Mouse (Mus musculus) ES-E14 (cell line): ENCODE measurements around the gene Eif4g3. TPM values are rescaled to one million over a fixed set of nuclear protein-coding genes. Genes with fewer than 3 reads are reported as not detected.

ENCODE experiments used
- DNase-seq: peaks from one replicate; pipeline ENCODE4 v3.0.0-alpha.2; 2013; ENCODE audit warnings: low read depth, low spot score
- H3K27ac ChIP-seq: 2 replicates; pipeline ENCODE4 v1.5.1; 2012; ENCODE audit warnings: low read depth, mild to moderate bottlenecking, low read length, moderate library complexity, mixed read lengths; ENCODE audit not compliant: poor library complexity, insufficient read depth, severe bottlenecking
- H3K36me3 ChIP-seq: 2 replicates; pipeline ENCODE4 v1.6.1; 2012; ENCODE audit warnings: mild to moderate bottlenecking, low read length, moderate library complexity, mixed read lengths; ENCODE audit not compliant: control insufficient read depth, poor library complexity, insufficient read depth, severe bottlenecking
- H3K4me1 ChIP-seq, 2 experiments: fragments of 150-350 bp in 1 of 2; sonication (generic) in 1 of 2; 2 replicates each; pipeline ENCODE4 v1.6.1; 2012; ENCODE audit warnings: low read length in 2 of 2, mild to moderate bottlenecking in 1 of 2, mixed read lengths in 1 of 2; ENCODE audit not compliant: control insufficient read depth in 2 of 2, insufficient read depth in 2 of 2, poor library complexity in 1 of 2
- H3K4me3 ChIP-seq, 2 experiments: fragments of 150-350 bp in 1 of 2; sonication (generic) in 1 of 2; 2 replicates each; pipeline ENCODE4 v1.5.1; 2012; ENCODE audit warnings: low read length in 2 of 2, low read depth in 1 of 2, mild to moderate bottlenecking in 1 of 2, mixed read lengths in 1 of 2; ENCODE audit not compliant: insufficient read depth in 1 of 2, poor library complexity in 1 of 2, severe bottlenecking in 1 of 2
- H3K9ac ChIP-seq: 2 replicates; pipeline ENCODE4 v1.6.1; 2012; ENCODE audit warnings: low read depth, mild to moderate bottlenecking, low read length, mixed read lengths; ENCODE audit not compliant: poor library complexity, insufficient read depth, severe bottlenecking
- H3K9me3 ChIP-seq: fragments of 150-350 bp; sonication (generic); 2 replicates; pipeline ENCODE4 v1.6.1; 2012; ENCODE audit warnings: low read depth, mild to moderate bottlenecking, low read length; ENCODE audit not compliant: control insufficient read depth, insufficient read depth
- CHD2 ChIP-seq: IDR thresholded peaks from 2 replicates; pipeline ENCODE4 v1.6.1; 2014; ENCODE audit warnings: mild to moderate bottlenecking, low read depth, low read length, inconsistent platforms
- HCFC1 ChIP-seq: IDR thresholded peaks from 2 replicates; pipeline ENCODE4 v1.6.1; 2012; ENCODE audit warnings: low read length, inconsistent platforms, borderline replicate concordance; ENCODE audit not compliant: insufficient read depth
- MAFK ChIP-seq: IDR thresholded peaks from 2 replicates; pipeline ENCODE4 v1.6.1; 2014; ENCODE audit warnings: mild to moderate bottlenecking, low read depth, low read length, inconsistent platforms; ENCODE audit not compliant: insufficient read depth
- ZC3H11A ChIP-seq: IDR thresholded peaks from 2 replicates; pipeline ENCODE4 v1.6.1; 2012; ENCODE audit warnings: low read depth, mild to moderate bottlenecking, inconsistent platforms, low read length, borderline replicate concordance
- ZNF384 ChIP-seq: IDR thresholded peaks from 2 replicates; pipeline ENCODE4 v1.6.1; 2012; ENCODE audit warnings: low read depth, low read length, inconsistent platforms
- in situ Hi-C, 2 experiments: fragments of 600-800 bp; cut with MboI; formaldehyde crosslinking; loops; one replicate each; pipeline ENCODE4 v1.15.1; 2025; ENCODE audit warnings: low sequenced_read_pairs in 2 of 2, inconsistent platforms in 1 of 2; ENCODE audit not compliant: unreplicated experiment in 2 of 2
- total RNA-seq: library from RNA; depleted of rRNA; stranded (reverse); fragments of 300-350 nt; gene quantifications from 2 replicates; pipeline ENCODE4 v1.2.3, GENCODE M21; 2012

The Eif4g3 gene
- total RNA-seq, 1 experiment: 18.7 TPM

DNA sequence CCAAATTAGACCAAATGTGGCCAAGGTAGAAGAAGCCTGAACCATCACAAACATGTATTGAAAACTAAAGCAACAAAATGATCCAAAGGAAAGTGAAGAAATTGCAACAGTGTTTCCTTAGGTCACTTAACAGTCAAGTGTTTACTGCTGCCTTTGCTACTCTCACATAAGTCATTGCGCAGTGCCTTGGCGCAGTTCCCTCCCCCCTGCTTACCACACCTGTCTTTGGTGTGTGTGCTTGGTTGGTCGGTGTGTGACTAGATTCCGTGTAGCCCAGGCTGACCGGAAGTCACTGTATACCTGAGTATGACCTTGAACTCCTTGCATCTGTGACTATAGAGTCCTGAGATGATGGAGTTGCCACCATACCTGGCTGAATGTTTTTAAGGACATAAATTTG, 186.6 kb downstream of the Eif4g3 start:
- in situ Hi-C loops: no loop called here
- no peak for TF ChIP-seq ZC3H11A
- no peak for TF ChIP-seq MAFK
- TF ChIP-seq CHD2: no peak
- no peak for TF ChIP-seq ZNF384
- no peak for TF ChIP-seq HCFC1
- Histone ChIP-seq H3K36me3 (peaks cover 11% of the 10 kb centered on the region; the same call in 1 of the 2 replicates), H3K4me1 (no peaks in the 10 kb centered on the region), H3K9me3 (no peaks in the 10 kb centered on the region), H3K4me3 (no peak overlapping the region), H3K9ac (no peak overlapping the region), H3K27ac (no peak overlapping the region)
- no peak for DNase-seq

DNA sequence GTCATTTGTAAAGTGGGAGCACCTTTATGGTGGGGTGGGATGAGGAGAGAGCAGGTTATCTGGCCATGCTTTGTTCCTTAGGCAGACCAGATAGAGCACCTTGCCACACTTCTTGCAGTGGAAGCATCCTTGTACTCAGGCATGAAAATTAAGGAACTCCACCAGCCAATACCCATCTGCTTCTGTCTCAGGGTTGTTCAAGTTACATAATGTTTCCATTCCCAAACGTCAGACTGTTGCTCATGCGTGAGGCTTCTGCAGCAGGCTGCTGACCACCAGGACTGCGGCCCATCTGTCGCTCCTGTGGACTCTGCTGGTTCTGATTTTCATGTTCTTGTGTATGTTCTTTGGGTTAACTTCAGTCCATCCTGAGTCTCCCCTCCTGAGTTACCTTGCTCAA, 187.9 kb downstream of the Eif4g3 start:
- in situ Hi-C loops: no loop called here
- Histone ChIP-seq H3K27ac (no peak overlapping the region), H3K9me3 (no peaks in the 10 kb centered on the region), H3K4me1 (no peaks in the 10 kb centered on the region), H3K36me3 (peaks cover 12% of the 10 kb centered on the region; the same call in 1 of the 2 replicates), H3K4me3 (no peak overlapping the region), H3K9ac (no peak overlapping the region)
- no peak for DNase-seq
- TF ChIP-seq ZC3H11A (no peak), ZNF384 (no peak), HCFC1 (no peak), MAFK (no peak), CHD2 (no peak)

DNA sequence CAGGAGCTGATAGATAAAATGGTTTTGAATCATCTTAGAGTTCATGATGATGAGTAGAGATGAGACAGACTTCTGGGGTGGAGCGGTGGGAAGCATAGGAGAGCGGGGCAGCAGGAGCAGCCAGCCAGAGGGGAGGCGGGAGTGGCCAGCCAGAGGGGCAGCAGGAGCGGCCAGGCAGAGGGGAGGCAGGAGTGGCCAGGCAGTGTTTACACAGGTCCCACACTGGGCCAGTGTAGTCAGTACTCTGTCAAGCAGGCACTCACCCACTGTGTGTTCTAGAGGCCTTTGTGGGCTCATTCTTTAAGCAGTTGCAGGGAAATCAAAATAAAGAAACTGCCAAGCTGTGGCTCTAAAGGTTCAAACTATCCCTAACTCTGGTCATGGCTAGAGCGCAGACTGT, 191.2 kb downstream of the Eif4g3 start:
- Histone ChIP-seq H3K4me3 (no peak overlapping the region), H3K9ac (no peak overlapping the region), H3K36me3 (peaks cover 15% of the 10 kb centered on the region; the same call in 1 of the 2 replicates), H3K9me3 (no peaks in the 10 kb centered on the region), H3K27ac (no peak overlapping the region), H3K4me1 (no peaks in the 10 kb centered on the region)
- no peak for DNase-seq
- no peak for TF ChIP-seq CHD2
- TF ChIP-seq HCFC1: no peak
- no peak for TF ChIP-seq ZC3H11A
- no peak for TF ChIP-seq ZNF384
- no peak for TF ChIP-seq MAFK
- in situ Hi-C loops: no loop called here

DNA sequence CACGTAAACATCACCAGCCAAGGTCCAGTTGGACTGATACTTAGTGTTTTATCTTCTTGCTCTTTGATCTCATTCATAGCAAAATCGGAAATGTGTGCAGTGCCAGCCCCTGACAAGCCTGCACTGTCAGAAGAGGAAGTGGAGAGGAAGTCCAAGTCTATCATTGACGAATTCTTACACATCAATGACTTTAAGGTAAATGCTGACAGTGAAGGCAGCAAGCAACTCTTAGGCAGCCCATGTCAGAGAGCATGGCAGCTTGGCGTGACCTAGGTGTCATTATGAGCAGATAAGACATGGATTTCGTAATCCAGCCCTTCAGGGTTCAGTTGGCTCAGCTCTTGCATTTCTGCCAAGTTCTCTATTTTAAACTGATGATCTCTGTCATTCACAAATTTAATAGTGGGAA, 191.8 kb downstream of the Eif4g3 start:
- Histone ChIP-seq H3K4me1 (no peaks in the 10 kb centered on the region), H3K9ac (no peak overlapping the region), H3K27ac (no peak overlapping the region), H3K4me3 (no peak overlapping the region), H3K9me3 (no peaks in the 10 kb centered on the region), H3K36me3 (peaks cover 15% of the 10 kb centered on the region; the same call in 1 of the 2 replicates)
- DNase-seq: no peak
- in situ Hi-C loops: no loop called here
- no peak for TF ChIP-seq MAFK
- TF ChIP-seq CHD2: no peak
- no peak for TF ChIP-seq ZNF384
- TF ChIP-seq ZC3H11A: no peak
- no peak for TF ChIP-seq HCFC1

DNA sequence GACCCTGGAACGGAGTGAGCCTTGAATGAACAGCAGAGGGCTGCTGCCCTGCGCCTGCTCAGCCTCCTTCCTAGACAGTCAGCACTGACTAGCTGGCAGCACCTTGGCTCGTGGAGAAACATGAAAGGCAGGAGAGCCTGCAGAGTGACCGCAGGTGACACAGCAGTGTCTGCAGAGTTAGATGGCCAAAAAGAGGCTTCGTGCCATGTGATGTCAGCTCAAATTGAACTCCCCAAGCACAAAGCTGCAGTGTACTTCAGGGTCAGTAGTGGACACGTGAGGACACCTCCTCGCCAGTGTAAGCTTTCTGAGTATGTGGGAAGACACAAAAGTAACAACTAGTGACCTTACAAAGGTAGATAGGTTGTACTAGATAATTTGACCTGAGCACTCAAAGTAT, 193.1 kb downstream of the Eif4g3 start:
- Histone ChIP-seq H3K36me3 (peaks cover 15% of the 10 kb centered on the region; the same call in 1 of the 2 replicates), H3K4me3 (no peak overlapping the region), H3K27ac (no peak overlapping the region), H3K4me1 (no peaks in the 10 kb centered on the region), H3K9ac (no peak overlapping the region), H3K9me3 (no peaks in the 10 kb centered on the region)
- in situ Hi-C loops: no loop called here
- TF ChIP-seq ZNF384: no peak
- TF ChIP-seq MAFK: no peak
- DNase-seq: no peak
